Mouse (Mus musculus) cerebellum, postnatal 4 days (tissue): ENCODE measurements around the gene Aqp6.
A peak's percentile ranks its signal among the peaks of the same experiment; 100 is the strongest.

ENCODE experiments used
- DNase-seq, 2 experiments: peaks; one replicate each; pipeline ENCODE4 v3.0.0; 2022; ENCODE audit warnings: low spot score in 2 of 2, mixed read lengths in 1 of 2

Aqp6 gene

DNA sequence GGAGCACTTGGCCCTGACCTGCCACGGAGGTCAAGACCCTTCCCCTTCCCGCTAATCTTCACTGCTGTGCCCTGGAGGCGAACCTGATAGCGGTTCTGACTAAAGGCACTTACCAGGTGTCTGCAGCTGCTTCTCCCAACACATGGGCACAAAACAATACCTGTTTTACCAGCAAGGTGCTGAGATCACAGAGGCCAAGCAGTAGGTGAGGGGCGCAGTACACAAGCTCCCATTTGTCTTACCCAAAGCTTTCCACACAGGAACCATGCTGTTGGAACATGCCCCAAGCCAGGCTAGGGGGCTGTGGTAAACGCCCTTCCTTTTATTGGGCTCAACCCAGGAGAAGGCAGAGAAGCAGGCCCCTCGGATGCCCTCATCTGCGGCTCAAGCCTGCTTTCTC lies 3.6 kb upstream of the Aqp6 start:
- no peak for DNase-seq

GRCm38 (mm10) chr15:99599245-99600070 lies 1.7 kb upstream of the Aqp6 start:
- no peak for DNase-seq

DNA sequence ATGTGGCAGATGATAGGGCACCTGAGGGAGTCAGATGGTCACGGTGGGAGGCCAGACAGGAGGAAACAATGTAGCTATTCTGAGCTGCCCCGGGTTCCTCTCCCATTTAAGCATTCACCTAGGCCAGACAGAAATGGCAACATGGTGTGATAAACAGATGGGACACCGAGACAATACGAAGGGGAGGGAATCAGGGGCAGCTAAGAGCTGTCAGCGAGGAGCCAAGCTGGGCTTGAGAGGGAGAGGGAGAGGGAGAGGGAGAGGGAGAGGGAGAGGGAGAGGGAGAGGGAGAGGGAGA lies 572 bp downstream of the Aqp6 start:
- DNase-seq = no peak

GRCm38 (mm10) chr15:99602206-99602820 lies 1.1 kb downstream of the Aqp6 start:
- no peak for DNase-seq

GRCm38 (mm10) chr15:99603216-99603615 lies 2.0 kb downstream of the Aqp6 start:
- no peak for DNase-seq

DNA sequence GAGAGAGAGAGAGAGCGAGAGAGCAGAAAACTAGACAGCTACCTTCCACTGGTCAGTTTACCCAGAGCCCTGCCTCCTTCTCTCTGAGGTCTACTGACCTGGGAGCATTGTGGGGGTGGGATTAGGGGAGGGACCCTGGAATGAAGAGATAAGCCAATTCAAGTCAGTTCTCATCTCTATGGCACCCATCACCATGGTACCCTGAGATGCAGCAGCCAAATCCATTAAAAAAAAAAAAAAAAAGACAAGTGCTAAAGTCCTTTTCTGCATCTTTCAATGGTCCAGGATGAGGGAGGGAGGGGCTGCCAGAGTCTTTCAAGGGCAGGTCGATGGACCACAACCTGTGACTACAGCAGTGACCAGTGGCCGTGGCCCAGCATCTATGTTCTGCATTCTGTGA lies 4.4 kb downstream of the Aqp6 start:
- DNase-seq = no peak

GRCm38 (mm10) chr15:99606515-99606914 lies 5.3 kb downstream of the Aqp6 start:
- DNase-seq = no peak

- no peak for DNase-seq
These were observed 6.4 kb downstream of the Aqp6 start for GRCm38 (mm10) chr15:99607388-99608113.

GRCm38 (mm10) chr15:99608382-99609125 lies 7.4 kb downstream of the Aqp6 start:
- no peak for DNase-seq

GRCm38 (mm10) chr15:99611563-99611962 lies 10.4 kb downstream of the Aqp6 start:
- DNase-seq = peak in 1 of 2 experiments; percentile 0

GRCm38 (mm10) chr15:99614273-99614672 lies 13.1 kb downstream of the Aqp6 start:
- no peak for DNase-seq

DNA sequence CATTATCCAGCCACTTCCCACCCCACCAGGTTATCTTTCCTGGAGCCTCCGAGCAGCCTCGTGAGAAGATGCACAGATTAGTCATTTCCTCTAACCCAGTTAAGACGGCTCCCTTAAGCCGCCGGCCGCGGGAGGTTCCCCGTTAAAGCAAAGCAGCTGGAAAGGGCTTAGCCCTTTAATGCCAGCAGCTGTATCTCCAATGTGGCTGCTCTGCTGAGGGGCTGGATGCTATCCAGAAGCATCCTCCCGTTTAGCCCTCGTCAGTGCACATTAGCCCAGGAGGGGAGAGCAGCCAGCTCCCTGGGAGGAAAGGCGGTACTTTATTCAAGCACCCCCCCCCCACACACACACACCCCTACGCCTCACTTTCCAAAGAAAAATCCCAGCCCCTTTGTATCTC lies 13.6 kb downstream of the Aqp6 start:
- no peak for DNase-seq

GRCm38 (mm10) chr15:99615246-99615645 lies 14.0 kb downstream of the Aqp6 start:
- DNase-seq = no peak

GRCm38 (mm10) chr15:99618595-99618994 lies 17.4 kb downstream of the Aqp6 start:
- DNase-seq = no peak

DNA sequence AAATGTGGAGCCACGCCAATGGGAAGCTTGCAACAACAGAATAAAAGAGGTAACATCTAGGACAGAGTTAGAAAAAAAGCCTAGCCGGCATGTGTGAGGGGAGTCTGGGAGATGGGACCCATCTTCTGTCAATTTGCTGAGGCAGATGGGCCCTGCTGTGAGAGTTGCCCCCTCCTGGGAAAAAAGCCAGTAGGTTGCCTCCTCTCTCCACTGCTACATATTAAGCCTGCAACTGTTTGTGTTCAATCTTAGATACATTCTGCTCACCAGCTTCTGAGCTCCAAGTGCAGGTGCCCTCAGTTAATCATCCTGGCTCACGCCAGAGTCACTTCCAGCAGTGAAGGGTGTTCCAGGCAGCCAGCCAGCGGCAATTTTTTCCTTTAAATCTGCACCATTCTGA lies 18.6 kb downstream of the Aqp6 start:
- DNase-seq = no peak

- DNase-seq = no peak
These were observed 20.9 kb downstream of the Aqp6 start for GRCm38 (mm10) chr15:99622063-99622462.

GRCm38 (mm10) chr15:99631618-99632017 lies 30.4 kb downstream of the Aqp6 start:
- no peak for DNase-seq

GRCm38 (mm10) chr15:99634702-99635101 lies 33.5 kb downstream of the Aqp6 start:
- no peak for DNase-seq

GRCm38 (mm10) chr15:99637405-99638123 lies 36.4 kb downstream of the Aqp6 start:
- no peak for DNase-seq

DNA sequence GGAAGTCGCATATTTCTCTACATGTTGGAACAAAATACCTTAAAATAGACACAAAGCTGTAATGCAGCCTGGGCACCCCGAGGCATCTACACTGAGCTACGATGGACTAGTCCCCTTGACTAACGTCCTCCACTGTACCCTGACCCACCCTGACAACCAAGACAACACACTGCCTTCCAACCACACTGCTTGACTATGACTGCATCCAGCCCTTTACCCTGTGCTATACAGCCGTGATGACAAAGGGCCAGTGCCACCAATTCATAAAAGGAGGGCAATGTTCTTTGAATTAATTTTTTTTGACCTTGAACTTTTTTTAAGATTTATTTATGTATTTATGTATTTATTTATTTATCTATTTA lies 36.9 kb downstream of the Aqp6 start:
- no peak for DNase-seq

- no peak for DNase-seq
These were observed 41.4 kb downstream of the Aqp6 start for GRCm38 (mm10) chr15:99642622-99643021.

GRCm38 (mm10) chr15:99643832-99644231 lies 42.6 kb downstream of the Aqp6 start:
- no peak for DNase-seq
